Mouse (Mus musculus): ENCODE measurements at regions not wholly inside any gene's neighbourhood (a gene's known extent, or its start where the extent isn't known, plus 50 kb on each side); places are given as distances from the start of the nearest gene placed in this dataset.

DNA sequence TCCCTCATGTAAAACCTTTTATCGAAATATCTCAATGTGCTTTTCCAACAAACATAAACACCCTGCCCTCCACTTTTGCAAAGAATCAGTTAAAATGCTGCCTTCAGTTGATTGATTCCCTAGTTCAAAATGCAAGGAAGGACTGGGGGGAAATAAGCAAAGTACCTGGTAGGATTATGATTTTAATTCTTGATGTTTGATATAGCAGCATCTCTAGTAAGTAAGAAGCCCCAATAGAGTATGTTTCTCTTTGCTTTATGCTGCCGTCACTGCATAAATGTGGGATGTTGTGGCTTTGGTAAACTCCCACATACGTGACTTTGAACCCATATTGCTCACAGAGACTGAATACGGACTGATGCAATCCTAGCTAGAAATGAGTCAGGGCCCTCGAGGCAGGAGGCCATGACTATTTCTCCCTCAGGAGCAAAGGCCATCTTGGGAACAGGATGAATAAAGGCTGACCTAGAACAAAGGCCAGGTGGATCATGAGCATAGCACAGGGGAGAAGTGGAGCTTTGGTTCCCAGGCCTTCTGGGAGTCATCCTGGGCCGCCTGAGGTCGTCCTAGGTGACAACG is 179.0 kb upstream of the Klf7 start (continued):
- TF ChIP-seq RAD21 (IDR thresholded peaks at IDR 0.05; ENCODE audit: low read depth, low read length) = no peak; the same call in 1 of the 2 replicates
- TF ChIP-seq USF2 (conservative IDR thresholded peaks at IDR 0.05; ENCODE audit: low read depth, low read length) = no peak
- TF ChIP-seq POLR2AphosphoS2 (IDR thresholded peaks at IDR 0.05; ENCODE audit: low read depth, low read length) = no peak; the same call in 1 of the 2 replicates
- peak; percentile 44; the same call in 1 of the 2 replicates for TF ChIP-seq RCOR1 (conservative IDR thresholded peaks at IDR 0.05; ENCODE audit: low read depth, low read length)
- peak; percentile 62 for TF ChIP-seq MEF2A (IDR thresholded peaks at IDR 0.05; ENCODE audit: borderline replicate concordance, low read depth, low read length)

DNA sequence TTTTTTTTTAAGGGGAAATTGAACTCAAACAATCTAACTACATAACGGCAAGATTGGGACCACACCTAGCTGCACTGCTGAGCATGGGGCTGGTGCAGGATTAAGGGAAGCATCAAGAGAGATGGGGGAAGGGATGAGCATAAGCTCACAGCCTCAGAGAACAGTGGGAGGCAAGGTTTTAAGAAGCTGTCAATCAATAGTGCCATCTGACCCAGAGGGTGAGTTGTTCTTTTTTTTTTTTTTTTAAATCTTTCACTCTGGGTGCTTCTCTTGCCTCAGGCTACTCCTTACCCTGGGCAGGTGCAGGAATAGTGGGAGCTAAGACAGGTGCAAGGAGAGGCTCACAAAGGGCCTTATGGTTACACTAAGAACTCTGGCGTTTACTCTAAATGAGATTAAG is 176.9 kb upstream of the Klf7 start:
- Histone ChIP-seq H3K79me2 (replicated peaks; ENCODE audit: control insufficient read depth, extremely low read depth, insufficient read depth, poor library complexity, severe bottlenecking) (no peaks in the 10 kb centered on the region), H3K4me3 (replicated peaks in 1 of 3; ENCODE audit: low read depth in 2 of 3, low read length in 2 of 3, poor library complexity in 1 of 3) (no peak overlapping the region), H3K27me3 (replicated peaks) (no peaks in the 10 kb centered on the region), H3K9me3 (replicated peaks; ENCODE audit: low read length) (no peaks in the 10 kb centered on the region), H3K4me1 (ENCODE audit: control insufficient read depth in 1 of 2, insufficient read depth in 2 of 2) (peaks cover 4 to 28% of the 10 kb centered on the region in 2 experiments), H3K4me2 (ENCODE audit: insufficient read depth, low read depth, poor library complexity, severe bottlenecking) (no peak overlapping the region), H3K27ac (ENCODE audit: insufficient read depth, low read depth) (no peak overlapping the region), H3K9ac (ENCODE audit: insufficient read depth, low read depth) (no peak overlapping the region), H3K36me3 (replicated peaks in 1 of 2; ENCODE audit: control insufficient read depth in 1 of 2, insufficient read depth in 1 of 2, low read length in 1 of 2) (no peaks in the 10 kb centered on the region)
- TF ChIP-seq ZNF384 (IDR thresholded peaks at IDR 0.05; ENCODE audit: low read depth, low read length) = peak; percentile 52; the same call in 1 of the 2 replicates
- no peak for TF ChIP-seq JUN (IDR thresholded peaks at IDR 0.05; ENCODE audit: insufficient read depth, low read depth, low read length)
- TF ChIP-seq E2F4 (IDR thresholded peaks at IDR 0.05; ENCODE audit: insufficient replicate concordance, low read depth, low read length) = no peak
- no peak for TF ChIP-seq GABPA (IDR thresholded peaks at IDR 0.05; ENCODE audit: insufficient replicate concordance, low read depth, low read length)
- no peak for TF ChIP-seq NRF1 (IDR thresholded peaks at IDR 0.05; ENCODE audit: low read depth, low read length)
- no peak for TF ChIP-seq POLR2AphosphoS2 (IDR thresholded peaks at IDR 0.05; ENCODE audit: low read depth, low read length)
- TF ChIP-seq NELFE (IDR thresholded peaks at IDR 0.05; ENCODE audit: low read depth, low read length) = no peak
- TF ChIP-seq TCF12 (IDR thresholded peaks at IDR 0.05; ENCODE audit: low read depth, low read length) = no peak
- TF ChIP-seq ELF1 (IDR thresholded peaks at IDR 0.05; ENCODE audit: low read depth, low read length) = no peak
- dilution Hi-C loops (cut with MboI; ENCODE audit: extremely low pct_ligation_motif_present, extremely low pct_unique_long_range_greater_than_20kb, low sequenced_read_pairs) (no loop called here), in situ Hi-C loops (cut with MboI; ENCODE audit: low pct_ligation_motif_present, low pct_unique_long_range_greater_than_20kb, low sequenced_read_pairs) (no loop called here)
- no peak for DNase-seq (ENCODE audit: extremely low read depth)

DNA sequence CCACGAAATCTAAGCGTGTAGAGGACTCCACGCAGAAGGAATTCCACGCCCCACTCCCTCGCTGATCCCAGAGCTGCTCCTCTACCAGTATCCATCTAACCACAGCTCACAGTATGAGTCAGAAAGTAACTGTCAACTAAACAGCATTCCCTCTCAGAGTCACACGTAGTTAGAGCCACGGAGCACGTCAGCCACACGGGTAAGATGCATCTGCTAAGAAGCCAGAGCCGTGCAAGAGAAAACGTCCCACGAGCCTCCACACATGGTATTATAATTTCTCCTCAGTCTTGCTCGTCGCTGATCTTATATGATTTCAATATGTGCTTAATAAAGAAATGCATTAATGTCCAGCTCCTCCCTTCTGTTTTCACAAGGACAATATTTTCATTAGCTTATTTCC is 176.1 kb upstream of the Klf7 start:
- H3K9me3 ChIP-seq (replicated peaks; ENCODE audit: low read length) = no peaks in the 10 kb centered on the region
- dilution Hi-C loops (cut with MboI; ENCODE audit: extremely low pct_ligation_motif_present, extremely low pct_unique_long_range_greater_than_20kb, low sequenced_read_pairs) (no loop called here), in situ Hi-C loops (cut with MboI; ENCODE audit: low pct_ligation_motif_present, low pct_unique_long_range_greater_than_20kb, low sequenced_read_pairs) (no loop called here)
- TF ChIP-seq JUND (conservative IDR thresholded peaks at IDR 0.05; ENCODE audit: low read depth, low read length) = no peak
- no peak for TF ChIP-seq MEF2A (IDR thresholded peaks at IDR 0.05; ENCODE audit: borderline replicate concordance, low read depth, low read length)
- TF ChIP-seq ELF1 (IDR thresholded peaks at IDR 0.05; ENCODE audit: low read depth, low read length) = no peak
- no peak for TF ChIP-seq EP300 (IDR thresholded peaks at IDR 0.05; ENCODE audit: low read length)
- no peak for TF ChIP-seq SMC3 (IDR thresholded peaks at IDR 0.05; ENCODE audit: low read depth, low read length)
- H3K4me2 ChIP-seq (ENCODE audit: insufficient read depth, low read depth, poor library complexity, severe bottlenecking) = no peak overlapping the region
- no peak overlapping the region for H3K27ac ChIP-seq (ENCODE audit: insufficient read depth, low read depth)
- H3K4me1 ChIP-seq (ENCODE audit: control insufficient read depth in 1 of 2, insufficient read depth in 2 of 2) = peaks cover 4 to 27% of the 10 kb centered on the region in 2 experiments
- DNase-seq (ENCODE audit: extremely low read depth) = no peak
- H3K4me3 ChIP-seq (replicated peaks in 1 of 3; ENCODE audit: low read depth in 2 of 3, low read length in 2 of 3, poor library complexity in 1 of 3) = no peak overlapping the region
- H3K9ac ChIP-seq (ENCODE audit: insufficient read depth, low read depth) = no peak overlapping the region
- H3K79me2 ChIP-seq (replicated peaks; ENCODE audit: control insufficient read depth, extremely low read depth, insufficient read depth, poor library complexity, severe bottlenecking) = no peaks in the 10 kb centered on the region
- no peaks in the 10 kb centered on the region for H3K27me3 ChIP-seq (replicated peaks)
- H3K36me3 ChIP-seq (replicated peaks in 1 of 2; ENCODE audit: control insufficient read depth in 1 of 2, insufficient read depth in 1 of 2, low read length in 1 of 2) = no peaks in the 10 kb centered on the region

Measured in CH12.LX (cell line).